17 mouse cellular contexts compared by ENCODE assay signal in the genomic region with DNA sequence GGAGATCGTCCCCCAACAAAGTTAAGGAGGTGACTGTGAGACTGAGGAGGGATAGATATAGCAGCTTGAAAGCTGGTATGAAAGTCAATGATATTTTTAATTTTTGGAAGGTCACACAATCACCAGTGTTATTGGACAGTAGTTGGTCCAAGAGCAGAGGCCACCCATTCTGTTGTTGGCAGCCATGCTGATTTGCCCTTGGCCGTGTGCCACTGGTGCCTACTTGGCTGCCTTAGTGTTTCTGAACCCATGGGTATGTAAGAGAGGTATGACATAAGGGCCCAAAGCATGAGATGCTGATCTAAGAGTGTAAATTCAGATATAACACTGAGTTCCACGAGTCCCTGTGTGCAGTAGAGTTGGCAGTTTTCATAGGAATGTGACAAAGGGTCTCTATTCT.
DNase-seq lines count a peak whose midpoint lies in the region; TF ChIP-seq lines count a peak whose summit lies in the region.
"Had no signal": no experiment of that assay in that cellular context is flagged by ENCODE, and none has a peak within 500 bp of the region (broad histone marks: within the 10 kb centered on the region; RNA-seq: fewer than 3 reads in every experiment).

No protein-coding gene starts in this region.

- no peak overlapping the region for H3K4me3 ChIP-seq in cerebellum, adult 2 months (replicated peaks; ENCODE audit: insufficient read depth, low read depth, low read length)
- H3K4me3 ChIP-seq: forebrain, embryonic 15.5 days; limb, embryonic 13.5 days; midbrain, embryonic 12.5 days had no signal

- H3K27me3 ChIP-seq in cerebellum, adult 2 months (ENCODE audit: control insufficient read depth, insufficient read depth, low read length): no peaks in the 10 kb centered on the region
- H3K27me3 ChIP-seq: forebrain, embryonic 15.5 days; midbrain, embryonic 12.5 days had no signal

- TF ChIP-seq POLR2A in cerebellum, adult 2 months (IDR thresholded peaks at IDR 0.05; ENCODE audit: borderline replicate concordance, insufficient read depth, low read length): no peak

- peak; percentile 6 to 7 for DNase-seq in cerebellum, adult 2 months
- DNase-seq in cerebellum, adult 11 months: no peak
- DNase-seq in heart, adult 8-10 months (ENCODE audit: low spot score): peak; percentile 17
- no peak for DNase-seq in heart, postnatal 25 days (ENCODE audit: low spot score)
- DNase-seq in adrenal gland, postnatal 36 days: peak; percentile 20 to 26
- peak; percentile 22 to 25 for DNase-seq in heart, postnatal 10 days
- DNase-seq in layer of hippocampus, adult 8-10 months (ENCODE audit: low spot score in 2 of 2): no peak
- DNase-seq in urinary bladder, postnatal 4 days (ENCODE audit: low spot score in 2 of 2): no peak
- DNase-seq: B cell, adult 2 months; embryo, embryonic 11 days; lung, postnatal 10 days; retina, postnatal 1 day; thymus, postnatal 14 days had no signal

- intact Hi-C loops in heart, postnatal 25 days (cut with DNase I): no loop called here
- intact Hi-C loops in heart, postnatal 10 days (cut with DNase I): no loop called here

- no peaks in the 10 kb centered on the region for H3K4me1 ChIP-seq in cerebellum, adult 2 months (ENCODE audit: control insufficient read depth, insufficient read depth, low read length)
- H3K4me1 ChIP-seq: forebrain, embryonic 15.5 days; limb, embryonic 13.5 days; midbrain, embryonic 12.5 days had no signal

- H3K27ac ChIP-seq in cerebellum, adult 2 months (ENCODE audit: insufficient read depth, low read length): no peak overlapping the region
- H3K27ac ChIP-seq: forebrain, embryonic 15.5 days; limb, embryonic 13.5 days; liver, embryonic 14.5 days; midbrain, embryonic 12.5 days had no signal

- no peak for TF ChIP-seq CTCF in cerebellum, adult 2 months (IDR thresholded peaks at IDR 0.05; ENCODE audit: borderline replicate concordance, insufficient read depth, low read depth, low read length)

- 43% methylated on average over 3 of the region's 3 CpGs for WGBS in cerebellum, adult 2 months

Comparison
In these comparisons a context has a peak if more than half of its experiments do, and no peak if none do; other contexts are left out.
1. DNase-seq: peak in cerebellum, adult 2 months (2 of 2), heart, adult 8-10 months (single experiment), adrenal gland, postnatal 36 days (2 of 2) and heart, postnatal 10 days (2 of 2); none in cerebellum, adult 11 months (single experiment), heart, postnatal 25 days (single experiment), layer of hippocampus, adult 8-10 months (0 of 2) and urinary bladder, postnatal 4 days (0 of 2).